Mouse (Mus musculus) G1E-ER4 (cell line): Measurements from ENCODE around the gene Wdr83os. TPM values are rescaled to one million over a fixed set of nuclear protein-coding genes. Genes with fewer than 3 reads are reported as not detected.

Experiments
- GATA1 ChIP-seq: IDR thresholded peaks from one replicate; pipeline ENCODE4 v1.8.0; 2012; ENCODE audit warnings: low read length, inconsistent platforms
- polyA plus RNA-seq: library from polyadenylated mRNA; stranded (reverse); fragments of >175 nt; gene quantifications from 2 replicates; pipeline ENCODE4 v1.2.3, GENCODE M21; 2012

Gene Wdr83os
- polyA plus RNA-seq, 1 experiment = 4.1 TPM

DNA sequence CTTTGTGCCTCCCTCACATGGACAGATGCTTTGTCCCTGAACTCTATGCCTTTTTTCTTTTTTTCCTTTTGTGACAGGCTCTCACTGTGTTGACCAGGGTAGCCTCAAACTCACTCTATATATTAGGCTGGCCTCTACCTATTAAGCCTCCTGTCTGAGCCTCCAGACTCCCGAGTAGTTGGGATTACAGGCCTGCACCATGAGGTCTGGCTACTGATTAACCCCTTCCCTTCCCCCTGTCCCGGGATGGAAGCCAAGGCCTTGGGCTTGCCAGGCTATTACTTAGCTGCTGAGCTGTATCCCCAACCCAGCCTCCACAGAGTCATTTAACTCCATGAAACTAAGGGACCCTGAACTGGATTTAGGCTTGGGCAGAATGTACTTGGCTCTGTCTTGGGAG is 15.3 kb upstream of the Wdr83os start:
- no peak for TF ChIP-seq GATA1

DNA sequence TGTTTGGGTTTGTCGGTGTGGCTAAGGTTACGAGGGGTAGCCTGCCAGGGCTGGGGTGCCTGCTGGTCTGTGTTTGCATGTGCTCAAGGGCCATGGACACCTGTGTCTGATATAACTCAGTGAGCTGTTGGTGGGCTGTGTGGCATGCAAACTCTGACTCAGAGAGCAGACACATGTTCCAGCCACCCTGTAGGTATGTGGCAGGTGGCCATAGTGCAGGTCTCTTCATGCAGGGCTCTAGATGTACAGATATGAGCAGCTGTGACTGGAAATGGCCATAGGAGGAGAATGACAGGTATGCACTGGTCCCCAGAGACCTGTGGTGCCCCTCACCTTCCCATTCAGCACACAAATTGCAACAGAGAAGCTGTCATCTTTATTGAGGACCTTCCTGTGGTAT is 13.4 kb upstream of the Wdr83os start:
- TF ChIP-seq GATA1 = no peak

DNA sequence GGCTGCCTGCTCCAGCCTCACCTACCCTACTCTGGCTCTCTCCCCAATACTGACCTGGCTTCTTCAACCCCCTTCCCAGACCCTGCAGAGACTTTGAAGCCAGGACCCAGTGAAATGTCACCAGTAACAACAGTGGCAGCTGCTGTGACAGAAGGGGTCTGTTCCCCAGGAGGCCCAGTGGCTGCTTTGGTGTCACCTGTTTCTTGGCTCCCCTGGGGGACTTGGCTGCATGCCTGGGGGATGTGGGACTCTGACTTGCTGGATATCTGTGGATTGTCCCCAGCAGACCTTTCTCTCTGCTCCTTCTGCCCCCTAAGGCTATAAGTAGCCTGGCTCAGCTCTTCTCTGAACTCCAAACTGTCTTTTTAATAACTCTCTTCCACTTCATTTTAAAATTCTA is 12.6 kb upstream of the Wdr83os start, which contains the start of gene Gm5741:
Gene Gm5741 (minus strand): TSS at position 1 of the 400 bp plus-strand sequence.
- no peak for TF ChIP-seq GATA1

DNA sequence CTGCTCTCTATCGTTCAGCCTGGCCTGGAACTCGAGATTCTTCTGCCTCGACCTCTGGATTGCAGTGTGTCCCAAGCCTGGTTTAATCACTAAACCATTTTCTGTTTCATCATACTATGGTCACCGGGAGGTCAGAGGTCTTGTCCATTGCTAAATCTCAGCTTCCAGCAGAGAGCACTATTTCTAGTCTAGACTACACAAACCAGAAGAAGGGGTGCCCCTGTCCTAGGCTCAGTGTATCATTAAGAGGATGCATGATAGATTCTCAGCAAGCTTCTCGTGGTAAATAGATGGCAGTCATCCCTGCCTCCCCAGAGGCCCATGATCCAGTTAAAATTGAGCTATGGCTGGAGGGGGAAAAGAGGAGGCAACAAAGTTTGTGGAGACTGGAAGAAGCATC is 9.5 kb upstream of the Wdr83os start:
- TF ChIP-seq GATA1 = no peak

DNA sequence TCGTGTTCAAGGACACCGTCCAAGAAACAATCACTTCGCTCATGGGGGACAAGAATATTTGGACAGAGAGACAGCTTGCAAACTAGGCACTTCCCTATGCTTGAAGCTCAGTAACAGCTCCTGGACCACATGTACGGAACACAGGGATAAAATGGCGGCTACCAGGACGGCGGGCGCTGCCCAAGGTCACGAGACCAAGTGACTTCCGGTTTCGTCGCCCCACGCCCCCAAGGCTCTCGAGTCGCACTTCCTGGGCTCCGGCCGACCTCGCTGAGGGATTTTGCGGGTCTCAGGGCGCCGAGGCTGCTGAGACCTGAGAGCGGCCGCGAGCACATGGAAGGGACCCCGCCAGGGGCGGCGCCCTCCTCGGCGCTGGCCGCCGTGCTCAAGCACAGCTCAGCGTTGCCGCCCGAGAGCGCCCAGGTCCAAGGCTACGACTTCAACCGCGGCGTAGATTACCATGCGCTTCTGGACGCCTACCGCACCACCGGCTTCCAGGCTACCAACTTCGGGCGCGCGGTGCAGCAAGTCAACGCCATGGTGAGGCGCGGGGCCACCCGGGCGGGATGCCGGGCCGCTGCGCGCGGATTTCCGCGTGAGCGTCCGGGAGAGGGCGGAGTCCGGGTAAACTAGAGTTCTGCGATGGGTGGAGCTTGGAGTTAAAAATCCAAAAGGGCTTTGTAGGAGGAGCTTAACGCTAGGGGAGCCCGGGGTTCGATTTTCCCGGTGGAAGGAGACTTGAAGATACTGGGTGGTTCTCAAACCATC is 8.8 kb upstream of the Wdr83os start, which contains the start of gene Dhps:
Gene Dhps (plus strand): TSS at position 244 of the 768 bp plus-strand sequence.
- no peak for TF ChIP-seq GATA1

DNA sequence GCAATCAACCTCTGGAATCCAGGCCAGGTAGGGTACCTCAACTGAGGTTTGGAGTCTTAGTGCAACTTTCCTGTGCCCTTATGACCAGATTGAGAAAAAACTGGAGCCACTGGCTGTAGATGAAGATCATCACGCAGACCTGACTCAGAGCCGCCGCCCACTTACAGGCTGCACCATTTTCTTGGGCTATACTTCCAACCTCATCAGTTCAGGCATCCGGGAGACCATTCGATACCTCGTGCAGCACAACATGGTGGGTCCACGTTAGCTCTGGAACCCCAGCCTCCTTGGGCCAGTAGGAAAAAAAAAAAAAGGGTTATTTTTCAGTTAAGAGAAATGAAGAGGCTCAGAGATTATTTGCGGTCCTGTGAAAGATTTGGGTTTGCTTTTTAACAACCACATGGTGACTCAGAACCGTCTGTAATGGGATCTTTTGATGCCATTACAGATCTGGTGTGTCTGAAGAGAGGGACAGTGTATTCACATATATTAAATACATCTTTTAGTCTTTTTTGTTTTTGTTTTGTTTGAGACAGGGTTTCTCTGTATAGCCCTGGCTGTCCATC is 8.1 kb upstream of the Wdr83os start:
- TF ChIP-seq GATA1 = no peak

DNA sequence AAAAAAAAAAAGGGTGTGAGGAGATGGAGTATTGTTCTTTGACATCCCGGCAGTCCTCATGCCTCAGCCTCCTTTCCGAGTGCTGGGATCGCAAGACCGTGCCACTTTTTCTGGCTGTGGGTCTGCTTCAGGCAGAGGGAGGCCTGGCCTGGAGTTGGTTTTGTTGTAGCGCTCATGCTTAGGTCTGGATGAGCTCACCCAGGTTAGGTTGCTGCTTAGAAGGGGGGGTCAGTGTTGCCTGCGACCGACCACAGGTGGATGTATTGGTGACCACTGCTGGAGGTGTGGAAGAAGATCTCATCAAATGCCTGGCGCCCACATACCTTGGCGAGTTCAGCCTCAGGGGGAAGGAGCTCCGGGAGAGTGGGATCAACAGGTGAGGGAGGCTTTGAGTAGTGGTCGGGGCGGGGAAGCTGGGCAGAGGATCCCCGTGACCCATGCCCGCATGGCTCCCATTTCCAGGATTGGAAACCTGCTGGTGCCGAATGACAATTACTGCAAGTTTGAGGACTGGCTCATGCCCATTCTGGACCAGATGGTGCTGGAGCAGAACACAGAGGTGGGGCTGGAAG is 7.4 kb upstream of the Wdr83os start:
- no peak for TF ChIP-seq GATA1

DNA sequence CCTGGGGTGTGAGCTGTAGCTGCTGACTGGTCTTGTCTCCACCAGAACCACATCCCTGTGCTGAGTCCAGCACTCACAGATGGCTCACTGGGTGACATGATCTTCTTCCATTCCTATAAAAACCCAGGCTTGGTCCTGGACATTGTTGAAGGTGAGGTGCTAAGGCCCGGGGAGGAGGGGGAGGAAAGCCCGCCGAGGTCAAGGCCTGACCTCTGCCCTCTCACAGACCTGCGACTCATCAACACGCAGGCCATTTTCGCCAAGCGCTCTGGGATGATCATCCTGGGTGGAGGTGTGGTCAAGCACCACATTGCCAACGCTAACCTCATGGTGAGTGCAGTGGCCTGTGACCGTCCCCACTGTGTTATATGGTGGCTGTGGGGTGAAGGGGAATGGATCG is 6.4 kb upstream of the Wdr83os start:
- TF ChIP-seq GATA1 = no peak

DNA sequence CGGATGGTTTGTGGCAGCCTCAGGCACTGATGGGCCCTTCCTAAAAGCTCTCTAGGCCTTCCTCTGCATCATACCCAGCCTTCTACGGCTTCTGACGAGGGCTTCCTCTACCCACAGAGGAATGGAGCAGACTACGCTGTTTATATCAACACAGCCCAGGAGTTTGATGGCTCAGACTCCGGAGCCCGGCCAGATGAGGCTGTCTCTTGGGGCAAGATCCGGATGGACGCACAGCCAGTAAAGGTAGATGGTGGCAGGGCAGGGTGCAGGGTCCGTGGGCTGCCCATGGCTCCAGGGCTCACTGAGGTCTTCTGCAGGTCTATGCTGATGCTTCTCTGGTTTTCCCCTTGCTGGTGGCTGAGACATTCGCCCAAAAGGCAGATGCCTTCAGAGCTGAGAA is 5.9 kb upstream of the Wdr83os start:
- no peak for TF ChIP-seq GATA1

DNA sequence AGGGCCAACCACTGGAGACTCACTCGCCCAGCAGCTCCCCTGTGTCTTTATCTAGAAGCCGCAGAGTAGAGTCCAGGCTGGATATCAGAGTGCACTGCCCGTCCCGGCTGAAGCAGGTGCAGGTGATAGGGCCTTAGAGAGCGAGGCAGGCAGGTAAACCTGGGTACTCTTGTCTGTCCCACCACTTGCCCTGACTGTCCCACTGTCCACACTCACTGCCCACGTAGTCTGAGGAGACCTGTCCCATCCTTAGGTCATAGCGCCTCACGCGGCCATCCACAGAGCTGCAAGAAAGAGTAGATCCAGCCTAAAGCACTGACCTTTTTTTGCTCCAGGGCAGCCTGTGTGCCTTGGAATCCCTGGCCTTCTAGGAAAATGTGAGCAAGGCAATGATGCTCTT is 4.5 kb upstream of the Wdr83os start:
- no peak for TF ChIP-seq GATA1

DNA sequence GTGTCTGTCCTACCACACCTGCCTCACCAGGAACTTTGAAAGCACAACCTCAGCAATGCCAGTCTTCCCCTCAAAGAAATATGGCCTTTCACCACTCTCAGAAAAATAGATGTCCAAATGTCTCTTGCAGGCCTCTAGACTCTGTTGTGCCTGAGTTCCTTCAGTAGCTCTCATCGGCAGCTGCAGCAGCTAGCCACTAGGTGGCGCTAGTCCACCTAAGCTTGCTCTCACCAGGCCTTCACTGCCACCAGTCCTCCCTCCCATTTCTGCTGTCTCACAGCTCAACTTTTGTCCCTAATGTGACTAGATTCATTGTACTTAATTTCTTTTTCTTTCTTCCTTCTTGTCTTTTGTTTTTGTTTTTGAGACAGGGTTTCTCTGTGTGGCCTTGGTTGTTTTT is 3.5 kb upstream of the Wdr83os start:
- no peak for TF ChIP-seq GATA1

DNA sequence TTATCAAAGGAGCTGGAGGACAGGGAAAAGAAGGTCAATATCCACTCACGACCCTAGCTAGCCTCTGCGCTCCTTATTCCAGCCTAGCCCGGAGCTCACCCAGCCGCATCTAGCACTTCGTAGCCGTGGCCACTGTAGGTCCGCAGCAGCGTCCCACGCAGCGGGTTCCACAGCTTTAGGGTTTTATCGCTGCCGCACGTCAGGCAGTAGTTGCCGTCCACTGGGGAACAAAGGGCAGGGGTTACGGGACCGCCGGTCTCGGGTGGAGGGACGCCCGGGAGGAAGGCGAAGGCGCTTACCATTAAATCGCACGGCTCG is 367 bp upstream of the Wdr83os start:
- TF ChIP-seq GATA1 = no peak

DNA sequence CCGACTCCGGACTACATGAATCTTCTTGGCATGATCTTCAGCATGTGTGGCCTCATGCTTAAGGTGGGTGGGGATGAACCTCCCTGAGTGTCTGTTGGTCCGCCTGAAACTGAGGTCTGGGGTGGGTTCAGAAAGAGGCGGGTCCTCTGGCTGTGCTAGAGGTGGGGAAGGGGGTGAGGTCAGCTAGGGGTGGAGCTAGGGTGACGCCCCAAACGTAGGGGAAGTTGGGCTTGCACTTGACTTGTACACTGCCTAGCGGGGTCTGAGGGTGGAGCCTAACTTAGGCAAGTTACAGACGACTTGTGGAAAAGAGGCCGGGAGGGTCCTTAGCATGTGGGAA is 646 bp downstream of the Wdr83os start, which contains the start of gene Wdr83:
Gene Wdr83 (minus strand): TSS at position 91 of the 340 bp plus-strand sequence.
- TF ChIP-seq GATA1 = no peak

DNA sequence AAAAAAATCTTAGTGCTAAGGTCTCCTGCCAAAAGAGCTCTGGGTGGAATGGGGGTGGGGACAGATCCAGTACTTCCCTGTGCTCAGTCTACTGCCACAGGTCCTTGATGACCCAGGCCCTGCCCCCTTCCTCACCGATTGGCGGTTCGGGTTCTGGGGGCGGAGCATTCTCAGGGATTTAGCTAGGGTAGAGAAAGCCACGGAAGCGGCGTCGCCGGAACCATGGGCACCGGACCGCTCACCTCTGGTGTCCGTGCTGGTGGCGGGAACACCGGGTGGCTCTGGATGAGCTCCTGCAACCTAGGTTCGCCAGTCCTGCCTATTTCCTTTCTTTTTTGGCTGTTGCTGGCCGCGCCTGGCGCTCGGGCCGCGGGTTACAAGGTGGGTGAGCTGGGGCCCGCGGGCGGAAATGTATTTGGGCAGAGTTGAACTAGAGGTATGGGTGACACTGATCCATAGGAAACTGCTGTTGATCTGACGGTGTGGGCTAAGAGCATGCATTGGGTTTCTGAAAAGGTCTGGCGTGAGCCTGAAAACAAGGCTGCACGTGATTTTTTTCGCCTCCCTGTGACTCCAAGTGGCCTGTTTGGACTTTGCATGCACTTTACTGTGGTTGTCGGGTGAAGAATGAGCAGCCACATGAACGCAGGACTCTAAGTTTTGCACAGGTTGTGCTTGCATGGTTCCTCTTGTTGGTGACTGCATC is 2.7 kb downstream of the Wdr83os start, which contains the start of gene Man2b1:
Gene Man2b1 (plus strand): TSS at position 163 of the 706 bp plus-strand sequence.
- no peak for TF ChIP-seq GATA1

DNA sequence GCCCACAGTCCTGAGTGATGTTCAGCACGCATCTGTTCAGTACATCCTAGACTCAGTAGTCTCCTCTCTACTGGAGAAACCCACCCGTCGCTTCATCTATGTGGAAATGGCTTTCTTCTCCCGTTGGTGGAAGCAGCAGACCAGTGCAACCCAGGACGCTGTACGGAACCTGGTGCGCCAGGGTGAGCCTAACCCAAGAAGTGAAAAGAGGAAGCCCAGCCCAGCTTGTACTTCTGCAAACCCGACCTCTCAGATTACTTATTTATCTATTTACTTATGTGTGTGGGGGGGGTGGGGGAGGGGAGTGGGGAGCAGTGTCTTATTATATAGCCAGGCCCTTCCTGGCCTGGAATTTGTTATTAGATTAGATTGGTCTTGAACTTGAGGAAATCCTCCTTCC is 4.1 kb downstream of the Wdr83os start:
- TF ChIP-seq GATA1 = no peak

DNA sequence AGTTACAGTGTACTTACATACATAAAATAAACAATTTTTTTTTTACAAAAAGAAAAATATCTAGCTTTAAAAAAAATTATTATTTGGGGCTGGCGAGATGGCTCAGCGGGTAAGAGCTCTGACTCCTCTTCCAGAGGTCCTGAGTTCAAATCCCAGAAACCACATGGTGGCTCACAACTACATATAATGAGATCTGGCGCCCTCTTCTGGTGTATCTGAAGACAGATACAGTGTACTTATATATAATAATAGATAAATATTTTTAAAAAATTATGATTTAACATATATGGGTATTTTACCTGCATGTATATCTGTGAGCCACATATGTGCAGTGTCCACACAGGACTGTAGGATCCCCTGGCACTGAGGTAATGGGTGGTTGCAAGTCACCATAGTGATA is 5.7 kb downstream of the Wdr83os start:
- no peak for TF ChIP-seq GATA1
